Mouse (Mus musculus) liver, embryonic 13.5 days (tissue): ENCODE measurements around the gene 0610040J01Rik. TPM values are rescaled to one million over a fixed set of nuclear protein-coding genes. Genes with fewer than 3 reads are reported as not detected.

Experiments used
- ATAC-seq: fragments of 200-750 bp; cut with Nextera tagmentation; 2 replicates; pipeline ENCODE4 v1.8.0; 2017; ENCODE audit warnings: low read depth, mild to moderate bottlenecking, moderate number of reproducible peaks, moderate library complexity
- DNase-seq: peaks from one replicate; pipeline ENCODE4 v3.0.0; 2022
- H3K27ac ChIP-seq: fragments of 300-500 bp; sonication (generic); 2 replicates; pipeline ENCODE4 v1.5.1; 2015; ENCODE audit warnings: moderate library complexity, mild to moderate bottlenecking, inconsistent platforms
- H3K27me3 ChIP-seq: fragments of 300-500 bp; sonication (generic); 2 replicates; pipeline ENCODE4 v1.6.1; 2015; ENCODE audit warnings: mild to moderate bottlenecking, inconsistent platforms
- H3K36me3 ChIP-seq: fragments of 300-500 bp; sonication (generic); 2 replicates; pipeline ENCODE4 v1.6.1; 2015; ENCODE audit warnings: mild to moderate bottlenecking, inconsistent platforms
- H3K4me1 ChIP-seq: fragments of 300-500 bp; sonication (generic); replicated peaks from 2 replicates; pipeline ENCODE4 v1.6.1; 2015; ENCODE audit warnings: inconsistent platforms
- H3K4me2 ChIP-seq: fragments of 300-500 bp; sonication (generic); 2 replicates; pipeline ENCODE4 v1.6.1; 2015; ENCODE audit warnings: inconsistent platforms, mild to moderate bottlenecking, moderate library complexity
- H3K4me3 ChIP-seq: fragments of 300-500 bp; sonication (generic); replicated peaks from 2 replicates; pipeline ENCODE4 v1.5.1; 2015; ENCODE audit warnings: mild to moderate bottlenecking, inconsistent platforms
- H3K9ac ChIP-seq: fragments of 300-500 bp; sonication (generic); 2 replicates; pipeline ENCODE4 v1.6.1; 2015; ENCODE audit warnings: mild to moderate bottlenecking, inconsistent platforms
- H3K9me3 ChIP-seq: fragments of 300-500 bp; sonication (generic); replicated peaks from 2 replicates; pipeline ENCODE4 v1.6.1; 2016; ENCODE audit warnings: inconsistent platforms
- WGBS: fragments of 180-500 bp; shearing (Covaris S2); methylation state at CpG from one replicate; pipeline ENCODE4 v1.1.7; 2015; ENCODE audit not compliant: insufficient replicate concordance; 5-methylcytosine and 5-hydroxymethylcytosine counted together
- polyA plus RNA-seq: library from polyadenylated mRNA; unstranded; fragments of >200 nt; fragmentation: Nextera tagmentation; extraction: Ambion mirVana; gene quantifications from 2 replicates; pipeline ENCODE4 v1.2.1, GENCODE M21; 2015

The 0610040J01Rik gene
- polyA plus RNA-seq, 1 experiment from 2014 or later = 13.9 TPM

GRCm38 (mm10) chr5:63819519-63819918, 7.4 kb downstream of the 0610040J01Rik start:
- H3K4me1 ChIP-seq = peaks cover 53% of the 10 kb centered on the region
- H3K4me2 ChIP-seq = no peak overlapping the region
- H3K36me3 ChIP-seq = no peaks in the 10 kb centered on the region
- no peak overlapping the region for H3K4me3 ChIP-seq
- H3K27ac ChIP-seq = no peak overlapping the region
- H3K27me3 ChIP-seq = no peaks in the 10 kb centered on the region; the same call in 1 of the 2 replicates
- H3K9ac ChIP-seq = no peak overlapping the region
- no peaks in the 10 kb centered on the region for H3K9me3 ChIP-seq
- whole genome bisulfite sequencing = 52% methylated on average over 6 of the region's 6 CpGs
- ATAC-seq (no peak), DNase-seq (no peak)

DNA sequence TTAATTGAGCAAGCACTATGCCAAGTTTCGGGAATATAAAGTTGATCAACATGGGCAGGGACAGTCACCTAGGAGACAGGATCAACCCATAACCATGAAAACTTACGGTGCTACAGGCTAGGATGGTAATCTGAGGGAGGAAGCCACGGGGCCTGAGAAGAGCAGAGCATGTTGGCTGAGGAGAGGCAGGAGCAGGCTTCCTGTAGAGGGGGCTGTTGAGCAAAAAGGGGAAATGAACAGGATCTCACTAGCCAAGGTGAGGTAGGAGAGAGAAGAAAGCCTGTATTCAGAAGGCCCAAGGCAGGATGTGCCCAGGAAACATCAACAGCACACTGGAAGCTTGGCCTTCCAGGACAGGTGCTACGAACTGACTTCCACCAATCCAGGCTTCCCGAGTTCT, 9.0 kb downstream of the 0610040J01Rik start:
- H3K9me3 ChIP-seq = no peaks in the 10 kb centered on the region
- no peak overlapping the region for H3K4me2 ChIP-seq
- WGBS = 55% methylated on average over 5 of the region's 5 CpGs
- H3K4me1 ChIP-seq = peaks cover 68% of the 10 kb centered on the region
- no peaks in the 10 kb centered on the region for H3K36me3 ChIP-seq
- H3K4me3 ChIP-seq = no peak overlapping the region
- no peak overlapping the region for H3K9ac ChIP-seq
- DNase-seq (no peak), ATAC-seq (no peak)
- peak overlapping the region; percentile 66 for H3K27ac ChIP-seq
- H3K27me3 ChIP-seq = no peaks in the 10 kb centered on the region

- Histone ChIP-seq H3K36me3 (no peaks in the 10 kb centered on the region), H3K4me3 (no peak overlapping the region), H3K4me1 (peaks cover 75% of the 10 kb centered on the region), H3K9ac (no peak overlapping the region), H3K4me2 (no peak overlapping the region), H3K27ac (peak overlapping the region; percentile 66), H3K27me3 (no peaks in the 10 kb centered on the region), H3K9me3 (no peaks in the 10 kb centered on the region)
- DNase-seq (peak; percentile 38), ATAC-seq (peak; percentile 87)
- 14% methylated on average over 8 of the region's 8 CpGs for WGBS
These were observed 9.7 kb downstream of the 0610040J01Rik start for GRCm38 (mm10) chr5:63821860-63822259.

DNA sequence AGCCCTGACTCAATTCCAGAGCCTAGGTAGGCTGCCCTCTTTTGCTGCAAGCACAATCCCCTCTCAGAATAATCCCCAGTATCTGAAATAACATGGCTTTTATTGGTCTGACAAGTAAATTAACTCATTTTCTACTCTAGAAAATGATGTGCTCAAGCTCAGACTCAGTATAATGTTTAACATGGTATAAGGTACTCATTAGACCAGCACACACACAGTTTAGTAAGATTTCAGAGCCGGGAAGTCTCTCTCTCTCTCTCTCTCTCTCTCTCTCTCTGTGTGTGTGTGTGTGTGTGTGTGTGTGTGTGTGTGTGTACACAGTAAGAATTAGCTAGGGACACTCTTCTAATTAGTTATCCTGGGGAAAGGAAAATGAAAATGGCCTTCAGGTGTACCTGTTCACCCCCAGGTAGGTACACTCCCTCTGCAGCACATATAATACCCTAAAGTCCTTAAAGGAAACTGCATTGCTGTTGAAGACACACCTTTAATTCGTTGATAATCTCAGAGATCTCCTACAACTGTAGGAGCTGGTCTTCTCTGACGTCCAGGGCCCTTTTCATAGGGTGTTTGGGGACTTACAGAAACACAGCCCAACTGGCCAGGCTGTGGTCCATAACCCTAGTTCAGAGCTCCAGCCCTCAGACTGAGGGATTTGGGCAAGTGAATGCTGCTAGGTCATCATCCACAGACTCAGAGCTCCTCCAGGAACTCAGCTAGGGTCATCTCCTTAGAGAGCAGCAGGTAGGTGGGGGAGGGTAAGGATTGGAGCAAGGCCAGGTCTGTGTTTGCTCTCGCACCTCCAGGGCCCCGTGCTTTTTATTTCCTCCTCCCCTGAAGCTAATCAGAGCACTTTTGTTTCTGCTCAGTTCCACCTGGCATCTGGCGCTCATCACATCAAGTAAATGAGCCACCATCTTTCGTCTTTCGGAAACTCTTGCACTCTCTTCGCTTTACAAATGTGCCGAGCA, 11.5 kb downstream of the 0610040J01Rik start:
- Histone ChIP-seq H3K4me1 (peaks cover 81% of the 10 kb centered on the region), H3K27me3 (no peaks in the 10 kb centered on the region), H3K9ac (no peak overlapping the region), H3K36me3 (no peaks in the 10 kb centered on the region), H3K27ac (0 out of 2 replicates have a peak overlapping the region, but pooled peaks have one; percentile 16), H3K9me3 (no peaks in the 10 kb centered on the region), H3K4me3 (no peak overlapping the region), H3K4me2 (no peak overlapping the region)
- no peak for ATAC-seq
- DNase-seq = no peak
- WGBS = 60% methylated on average over 10 of the region's 10 CpGs

GRCm38 (mm10) chr5:63824599-63825350, 12.6 kb downstream of the 0610040J01Rik start:
- Histone ChIP-seq H3K9me3 (no peaks in the 10 kb centered on the region), H3K9ac (no peak overlapping the region), H3K4me2 (no peak overlapping the region), H3K4me1 (peaks cover 81% of the 10 kb centered on the region), H3K27ac (no peak overlapping the region), H3K27me3 (no peaks in the 10 kb centered on the region), H3K4me3 (no peak overlapping the region), H3K36me3 (no peaks in the 10 kb centered on the region)
- DNase-seq = no peak
- no peak for ATAC-seq
- 35% methylated on average over 8 of the region's 8 CpGs for WGBS

DNA sequence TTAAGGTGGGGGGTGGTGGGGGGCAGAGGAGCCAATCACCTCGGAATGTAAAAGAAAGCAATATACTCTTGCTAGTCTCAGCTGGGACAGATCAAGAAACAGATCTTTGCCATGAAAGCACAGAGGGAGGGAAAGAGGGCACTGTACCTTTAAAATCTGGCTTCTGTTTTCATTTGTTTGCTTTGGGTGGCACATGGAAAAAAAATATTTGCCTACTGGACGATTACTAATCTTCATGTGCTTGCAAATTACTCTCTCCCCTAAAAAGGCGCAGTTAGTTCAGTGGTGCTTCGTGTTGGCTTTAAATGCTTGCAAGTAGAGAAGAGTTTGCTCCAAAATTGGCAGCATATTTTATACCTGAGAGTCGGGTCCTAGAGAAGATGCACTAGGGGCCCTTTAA, 13.7 kb downstream of the 0610040J01Rik start:
- H3K4me3 ChIP-seq = no peak overlapping the region
- no peaks in the 10 kb centered on the region for H3K9me3 ChIP-seq
- ATAC-seq (no peak), DNase-seq (no peak)
- no peaks in the 10 kb centered on the region for H3K27me3 ChIP-seq
- WGBS = 55% methylated on average over 5 of the region's 5 CpGs
- H3K4me2 ChIP-seq = no peak overlapping the region
- peak overlapping the region; percentile 36; the same call in 1 of the 2 replicates for H3K27ac ChIP-seq
- H3K36me3 ChIP-seq = no peaks in the 10 kb centered on the region
- no peak overlapping the region for H3K9ac ChIP-seq
- H3K4me1 ChIP-seq = peaks cover 87% of the 10 kb centered on the region

GRCm38 (mm10) chr5:63827006-63827405, 14.8 kb downstream of the 0610040J01Rik start:
- Histone ChIP-seq H3K36me3 (no peaks in the 10 kb centered on the region), H3K4me1 (peaks cover 86% of the 10 kb centered on the region), H3K9me3 (no peaks in the 10 kb centered on the region), H3K4me2 (0 out of 2 replicates have a peak overlapping the region, but pooled peaks have one; percentile 15), H3K9ac (no peak overlapping the region), H3K27ac (peak overlapping the region; percentile 8), H3K4me3 (no peak overlapping the region), H3K27me3 (no peaks in the 10 kb centered on the region)
- DNase-seq = no peak
- 21% methylated on average over 6 of the region's 6 CpGs for WGBS
- ATAC-seq = no peak

- DNase-seq (no peak), ATAC-seq (no peak)
- H3K27ac ChIP-seq = peak overlapping the region; percentile 8
These were observed 15.4 kb downstream of the 0610040J01Rik start for GRCm38 (mm10) chr5:63827415-63828053.

DNA sequence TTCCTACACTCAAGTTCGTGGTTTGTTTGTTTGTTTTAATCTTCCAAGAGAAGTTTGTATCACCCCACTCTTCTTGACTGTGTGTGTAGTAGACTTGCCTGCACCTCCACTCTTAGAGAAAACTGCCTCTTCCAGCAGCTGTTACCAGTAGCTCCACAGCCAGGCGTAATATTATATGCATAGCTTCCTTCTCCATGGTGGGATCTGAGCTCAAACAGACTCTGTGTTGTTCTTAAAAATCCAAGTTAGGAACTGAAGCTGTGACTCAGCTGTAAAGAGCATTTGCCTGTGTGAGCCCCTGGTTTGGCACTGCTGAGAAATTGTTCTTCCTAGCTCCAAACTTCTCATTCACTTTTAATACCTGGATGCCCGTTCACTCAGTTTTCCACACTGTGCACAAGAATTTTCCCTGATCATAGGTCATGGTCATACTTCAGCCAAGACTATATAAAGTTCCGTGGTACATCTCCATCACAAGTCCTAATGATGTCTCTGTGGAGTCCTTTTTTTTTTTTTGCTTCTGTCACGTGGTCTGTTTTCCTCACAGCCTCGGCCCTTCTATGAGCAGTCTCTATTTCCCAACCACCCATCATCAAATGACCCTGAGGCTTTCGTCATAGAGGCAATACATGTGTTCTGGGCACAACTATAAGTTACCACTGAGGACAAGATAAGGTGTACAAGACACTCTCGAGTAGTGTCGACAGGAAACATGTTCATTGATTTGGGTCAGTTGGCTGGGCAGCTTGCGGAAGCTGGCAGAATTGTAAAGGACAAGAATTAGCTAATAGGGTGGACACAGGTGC, 16.4 kb downstream of the 0610040J01Rik start:
- Histone ChIP-seq H3K27ac (no peak overlapping the region), H3K4me2 (no peak overlapping the region), H3K9me3 (no peaks in the 10 kb centered on the region), H3K9ac (no peak overlapping the region), H3K27me3 (no peaks in the 10 kb centered on the region), H3K36me3 (no peaks in the 10 kb centered on the region), H3K4me1 (peaks cover 72% of the 10 kb centered on the region), H3K4me3 (no peak overlapping the region)
- WGBS = 43% methylated on average over 10 of the region's 10 CpGs
- ATAC-seq = no peak
- no peak for DNase-seq

More at GRCm38 (mm10) chr5:63827415-63828053, 15.4 kb downstream of the 0610040J01Rik start:
- 24% methylated on average over 5 of the region's 5 CpGs for WGBS
- H3K9me3 ChIP-seq = no peaks in the 10 kb centered on the region
- peaks cover 82% of the 10 kb centered on the region for H3K4me1 ChIP-seq
- H3K27me3 ChIP-seq = no peaks in the 10 kb centered on the region
- H3K36me3 ChIP-seq = no peaks in the 10 kb centered on the region
- H3K4me3 ChIP-seq = no peak overlapping the region
- H3K9ac ChIP-seq = no peak overlapping the region
- H3K4me2 ChIP-seq = 0 out of 2 replicates have a peak overlapping the region, but pooled peaks have one; percentile 8

DNA sequence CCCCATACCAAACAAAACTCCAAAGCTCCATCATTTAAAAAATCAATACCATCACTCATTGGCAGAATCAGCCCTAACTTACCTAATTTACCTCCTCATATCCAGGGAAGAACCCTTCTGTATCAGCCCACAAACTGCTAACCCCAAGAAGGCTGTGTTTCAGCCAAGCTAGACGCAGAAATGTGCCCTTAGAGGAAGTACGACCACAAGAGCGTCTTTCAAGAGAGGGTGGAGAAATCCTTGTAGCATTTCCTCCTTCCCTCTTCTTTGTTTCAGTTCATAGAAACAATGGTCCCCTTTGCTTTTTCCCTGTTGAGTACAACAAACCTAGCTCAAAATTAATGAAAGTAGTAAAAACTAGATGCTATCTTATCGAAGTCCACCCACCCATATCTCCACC, 18.9 kb downstream of the 0610040J01Rik start:
- Histone ChIP-seq H3K4me3 (no peak overlapping the region), H3K4me2 (peak overlapping the region; percentile 28; the same call in 1 of the 2 replicates), H3K9ac (no peak overlapping the region), H3K9me3 (no peaks in the 10 kb centered on the region), H3K27me3 (no peaks in the 10 kb centered on the region), H3K4me1 (peaks cover 52% of the 10 kb centered on the region), H3K36me3 (no peaks in the 10 kb centered on the region), H3K27ac (no peak overlapping the region; the same call in 1 of the 2 replicates)
- 20% methylated on average over 4 of the region's 4 CpGs for WGBS
- ATAC-seq (no peak; the same call in 1 of the 2 replicates), DNase-seq (no peak)
